In genomic region chr10:4481695-4482094, GRCm38 (mm10) we compare ENCODE assay signal across 16 mouse cellular contexts. TPM values are rescaled to one million over a fixed set of nuclear protein-coding genes. Genes with fewer than 3 reads are reported as not detected.
DNase-seq lines count a peak whose midpoint lies in the region; TF ChIP-seq lines count a peak whose summit lies in the region.
"Had no signal": no experiment of that assay in that cellular context is flagged by ENCODE, and none has a peak within 500 bp of the region (broad histone marks: within the 10 kb centered on the region; RNA-seq: fewer than 3 reads in every experiment).

No protein-coding gene starts in this region.

- H3K27ac ChIP-seq in gastrocnemius, adult 2 months = peak overlapping the region; percentile 28
- no peak overlapping the region for H3K27ac ChIP-seq in midbrain, embryonic 10.5 days (replicated peaks)
- H3K27ac ChIP-seq: heart, embryonic 15.5 days; neural tube, embryonic 15.5 days had no signal

- intact Hi-C loops in gastrocnemius, adult 2 months (cut with DNase I) = no loop called here
- intact Hi-C loops in heart, postnatal 36 days (cut with DNase I) = no loop called here
- intact Hi-C loops in left cerebral cortex, postnatal 14 days (cut with DNase I) = no loop called here

- H3K36me3 ChIP-seq in midbrain, embryonic 10.5 days = no peaks in the 10 kb centered on the region
- H3K36me3 ChIP-seq: heart, embryonic 15.5 days; neural tube, embryonic 15.5 days had no signal

- DNase-seq in ovary, postnatal 10 days (ENCODE audit: low spot score) = peak; percentile 7
- no peak for DNase-seq in ovary, adult 18-20 months (ENCODE audit: low spot score)
- peak; percentile 63 for DNase-seq in gastrocnemius, adult 2 months
- DNase-seq in heart, postnatal 36 days = peak; percentile 16 to 30
- DNase-seq in midbrain, embryonic 10.5 days (ENCODE audit: low spot score) = no peak
- DNase-seq in right cerebral cortex, postnatal 10 days (ENCODE audit: low spot score in 2 of 2) = no peak
- no peak for DNase-seq in left cerebral cortex, postnatal 14 days (ENCODE audit: low spot score in 2 of 2)
- DNase-seq: cerebellum, adult 8-10 months; lung, adult 2 months; midbrain, embryonic 14.5 days; thymus, postnatal 25 days had no signal

- H3K4me1 ChIP-seq in midbrain, embryonic 10.5 days = peaks cover 7% of the 10 kb centered on the region
- H3K4me1 ChIP-seq: heart, embryonic 15.5 days; neural tube, embryonic 15.5 days had no signal

- H3K9me3 ChIP-seq in midbrain, embryonic 10.5 days (replicated peaks) = no peaks in the 10 kb centered on the region
- H3K9me3 ChIP-seq: heart, embryonic 15.5 days; neural tube, embryonic 15.5 days had no signal

- TF ChIP-seq CTCF in gastrocnemius, adult 2 months (IDR thresholded peaks at IDR 0.05) = no peak

- peak overlapping the region; percentile 57 for H3K4me3 ChIP-seq in gastrocnemius, adult 2 months
- H3K4me3 ChIP-seq in midbrain, embryonic 10.5 days = no peak overlapping the region
- H3K4me3 ChIP-seq: heart, embryonic 15.5 days; neural tube, embryonic 15.5 days had no signal

- H3K27me3 ChIP-seq in midbrain, embryonic 10.5 days (ENCODE audit: low read depth, poor library complexity, severe bottlenecking) = no peaks in the 10 kb centered on the region
- H3K27me3 ChIP-seq: heart, embryonic 15.5 days; neural tube, embryonic 15.5 days had no signal

- 83% methylated on average over 8 of the region's 8 CpGs for WGBS in midbrain, embryonic 10.5 days

RNA-seq across cellular contexts. Expression of gene Ccdc170, which starts 0.6 kb away (rescaled TPM):
- under 1 TPM; 0.46 to 0.67 TPM for total RNA-seq in gastrocnemius, adult 2 months (2021)
- 1 to 10 TPM in 1 of 2 experiments, under 1 TPM in 1; 0.31 to 1.0 TPM for total RNA-seq in heart, postnatal 36 days (2021)
- 0.16 TPM in 1 of 2 replicates, not detected in the other for polyA plus RNA-seq in midbrain, embryonic 10.5 days (2016; fragmentation: Nextera tagmentation; extraction: Ambion mirVana)
- total RNA-seq in left cerebral cortex, postnatal 14 days (2021) = under 1 TPM; 0.13 to 0.21 TPM
- polyA plus RNA-seq: forebrain, embryonic 11.5 days; heart, embryonic 15.5 days; intestine, postnatal 0 days; spleen, adult 2 months had no signal

RNA-seq across cellular contexts. Expression of gene Armt1, which starts 49.4 kb away (rescaled TPM):
- 10 to 100 TPM; 15.5 to 15.6 TPM for total RNA-seq in gastrocnemius, adult 2 months (2021)
- 1 to 10 TPM; 7.3 to 8.7 TPM for total RNA-seq in heart, postnatal 36 days (2021)
- 29.0 and 32.0 TPM in 2 replicates for polyA plus RNA-seq in midbrain, embryonic 10.5 days (2016; fragmentation: Nextera tagmentation; extraction: Ambion mirVana)
- total RNA-seq in left cerebral cortex, postnatal 14 days (2021) = 10 to 100 TPM; 16.2 to 18.5 TPM

RNA-seq across cellular contexts. Expression of gene Rmnd1, which starts 49.5 kb away (rescaled TPM):
- total RNA-seq in gastrocnemius, adult 2 months (2021) = 10 to 100 TPM; 31.8 to 55.6 TPM
- 10 to 100 TPM; 62.2 to 63.2 TPM for total RNA-seq in heart, postnatal 36 days (2021)
- polyA plus RNA-seq in midbrain, embryonic 10.5 days (2016; fragmentation: Nextera tagmentation; extraction: Ambion mirVana) = 48.9 and 49.4 TPM in 2 replicates
- 10 to 100 TPM; 31.1 to 40.9 TPM for total RNA-seq in left cerebral cortex, postnatal 14 days (2021)

Comparison
In these comparisons a context has a peak if more than half of its experiments do, and no peak if none do; other contexts are left out.
1. DNase-seq: peak in ovary, postnatal 10 days (single experiment), gastrocnemius, adult 2 months (single experiment) and heart, postnatal 36 days (2 of 2); none in ovary, adult 18-20 months (single experiment), midbrain, embryonic 10.5 days (single experiment), right cerebral cortex, postnatal 10 days (0 of 2) and left cerebral cortex, postnatal 14 days (0 of 2).